Mouse (Mus musculus) CH12.LX (cell line): ENCODE data around the gene Cuedc1. TPM values are rescaled to one million over a fixed set of nuclear protein-coding genes. Genes with fewer than 3 reads are reported as not detected.

ENCODE experiments used
- DNase-seq: peaks from one replicate; pipeline ENCODE4 v3.0.0-alpha.2; 2013; ENCODE audit errors: extremely low read depth
- H3K27ac ChIP-seq: 2 replicates; pipeline ENCODE4 v1.5.1; 2012; ENCODE audit warnings: low read depth, mild to moderate bottlenecking, control low read depth, moderate library complexity; ENCODE audit not compliant: insufficient read depth
- H3K27me3 ChIP-seq: replicated peaks from 2 replicates; pipeline ENCODE3; 2012; ENCODE audit warnings: inconsistent platforms
- H3K36me3 ChIP-seq, 2 experiments: replicated peaks in 1 of 2; 2 replicates each; pipeline versions ENCODE3 to v1.6.1; 2012; ENCODE audit warnings: inconsistent platforms in 1 of 2, low read length in 1 of 2, mild to moderate bottlenecking in 1 of 2, mixed read lengths in 1 of 2, moderate library complexity in 1 of 2; ENCODE audit not compliant: control insufficient read depth in 1 of 2, insufficient read depth in 1 of 2
- H3K4me1 ChIP-seq, 2 experiments: 2 replicates each; pipeline ENCODE4 v1.6.1; 2012; ENCODE audit warnings: inconsistent platforms in 1 of 2, moderate library complexity in 1 of 2; ENCODE audit not compliant: insufficient read depth in 2 of 2, control insufficient read depth in 1 of 2
- H3K4me2 ChIP-seq: 2 replicates; pipeline ENCODE4 v1.6.1; 2012; ENCODE audit warnings: low read depth, mild to moderate bottlenecking, control low read depth; ENCODE audit not compliant: poor library complexity, insufficient read depth, severe bottlenecking
- H3K4me3 ChIP-seq, 3 experiments: fragments of 150-350 bp in 1 of 3; sonication (generic) in 1 of 3; replicated peaks in 1 of 3; 2 replicates each; pipeline versions ENCODE3 to v1.5.1; 2011 to 2012; ENCODE audit warnings: low read depth in 2 of 3, low read length in 2 of 3, mild to moderate bottlenecking in 2 of 3, moderate library complexity in 2 of 3, control low read depth in 1 of 3, improper control_type of control experiment in 1 of 3, inconsistent platforms in 1 of 3, mixed read lengths in 1 of 3; ENCODE audit not compliant: poor library complexity in 1 of 3
- H3K79me2 ChIP-seq: replicated peaks from 2 replicates; pipeline ENCODE4 v1.6.1; 2012; ENCODE audit warnings: mild to moderate bottlenecking, moderate library complexity; ENCODE audit not compliant: control insufficient read depth, poor library complexity, insufficient read depth, severe bottlenecking; ENCODE audit errors: extremely low read depth
- H3K9ac ChIP-seq: 2 replicates; pipeline ENCODE4 v1.6.1; 2012; ENCODE audit warnings: low read depth, mild to moderate bottlenecking, control low read depth, moderate library complexity; ENCODE audit not compliant: insufficient read depth
- H3K9me3 ChIP-seq: replicated peaks from 2 replicates; pipeline ENCODE3; 2012; ENCODE audit warnings: low read length, inconsistent platforms, mixed read lengths
- BHLHE40 ChIP-seq: IDR thresholded peaks from 2 replicates; pipeline ENCODE4 v1.6.1; 2011; ENCODE audit warnings: mild to moderate bottlenecking, low read depth, low read length, improper control_type of control experiment
- CHD2 ChIP-seq: IDR thresholded peaks from 2 replicates; pipeline ENCODE4 v1.6.1; 2011; ENCODE audit warnings: low read length, improper control_type of control experiment
- ELF1 ChIP-seq: IDR thresholded peaks from 2 replicates; pipeline ENCODE4 v1.6.1; 2014; ENCODE audit warnings: low read depth, mild to moderate bottlenecking, inconsistent platforms, low read length, improper control_type of control experiment
- EP300 ChIP-seq: IDR thresholded peaks from 2 replicates; pipeline ENCODE4 v1.6.1; 2011; ENCODE audit warnings: low read length, improper control_type of control experiment
- ETS1 ChIP-seq: conservative IDR thresholded peaks from 2 replicates; pipeline ENCODE4 v1.6.1; 2012; ENCODE audit warnings: low read depth, mild to moderate bottlenecking, inconsistent platforms, low read length, improper control_type of control experiment, moderate library complexity
- GABPA ChIP-seq: IDR thresholded peaks from 2 replicates; pipeline ENCODE4 v1.6.1; 2012; ENCODE audit warnings: low read depth, low read length, improper control_type of control experiment, inconsistent platforms; ENCODE audit not compliant: insufficient replicate concordance
- HCFC1 ChIP-seq: IDR thresholded peaks from 2 replicates; pipeline ENCODE4 v1.6.1; 2012; ENCODE audit warnings: low read depth, mild to moderate bottlenecking, inconsistent platforms, low read length, improper control_type of control experiment
- IRF4 ChIP-seq: IDR thresholded peaks from 2 replicates; pipeline ENCODE4 v1.6.1; 2014; ENCODE audit warnings: low read depth, mild to moderate bottlenecking, inconsistent platforms, low read length, improper control_type of control experiment
- JUN ChIP-seq: IDR thresholded peaks from 2 replicates; pipeline ENCODE4 v1.6.1; 2011; ENCODE audit warnings: low read depth, mild to moderate bottlenecking, low read length, improper control_type of control experiment, moderate library complexity; ENCODE audit not compliant: insufficient read depth
- JUND ChIP-seq: conservative IDR thresholded peaks from 2 replicates; pipeline ENCODE4 v1.6.1; 2011; ENCODE audit warnings: low read depth, low read length, improper control_type of control experiment
- MAX ChIP-seq: IDR thresholded peaks from 2 replicates; pipeline ENCODE4 v1.6.1; 2011; ENCODE audit warnings: low read length, improper control_type of control experiment
- MAZ ChIP-seq: IDR thresholded peaks from 2 replicates; pipeline ENCODE4 v1.6.1; 2012; ENCODE audit warnings: low read depth, mild to moderate bottlenecking, inconsistent platforms, low read length, improper control_type of control experiment, moderate library complexity
- MEF2A ChIP-seq: IDR thresholded peaks from 2 replicates; pipeline ENCODE4 v1.6.1; 2014; ENCODE audit warnings: low read depth, mild to moderate bottlenecking, inconsistent platforms, low read length, improper control_type of control experiment, borderline replicate concordance
- MXI1 ChIP-seq: IDR thresholded peaks from 2 replicates; pipeline ENCODE4 v1.6.1; 2011; ENCODE audit warnings: mild to moderate bottlenecking, low read depth, low read length, improper control_type of control experiment
- MYC ChIP-seq: IDR thresholded peaks from 2 replicates; pipeline ENCODE4 v1.6.1; 2011; ENCODE audit warnings: low read depth, mild to moderate bottlenecking, improper control_type of control experiment, low read length
- POLR2A ChIP-seq: IDR thresholded peaks from 2 replicates; pipeline ENCODE4 v1.6.1; 2011; ENCODE audit warnings: low read depth, mild to moderate bottlenecking, improper control_type of control experiment, low read length
- RAD21 ChIP-seq: IDR thresholded peaks from 2 replicates; pipeline ENCODE4 v1.6.1; 2011; ENCODE audit warnings: low read depth, mild to moderate bottlenecking, low read length, improper control_type of control experiment, moderate library complexity
- RCOR1 ChIP-seq: conservative IDR thresholded peaks from 2 replicates; pipeline ENCODE4 v1.6.1; 2012; ENCODE audit warnings: low read depth, mild to moderate bottlenecking, inconsistent platforms, low read length, improper control_type of control experiment
- SIN3A ChIP-seq: IDR thresholded peaks from 2 replicates; pipeline ENCODE4 v1.6.1; 2012; ENCODE audit warnings: low read length, improper control_type of control experiment, inconsistent platforms
- SMC3 ChIP-seq: IDR thresholded peaks from 2 replicates; pipeline ENCODE4 v1.6.1; 2011; ENCODE audit warnings: low read depth, low read length, improper control_type of control experiment
- TBP ChIP-seq: conservative IDR thresholded peaks from 2 replicates; pipeline ENCODE4 v1.6.1; 2011; ENCODE audit warnings: low read depth, low read length, improper control_type of control experiment
- TCF12 ChIP-seq: IDR thresholded peaks from 2 replicates; pipeline ENCODE4 v1.6.1; 2014; ENCODE audit warnings: low read depth, mild to moderate bottlenecking, inconsistent platforms, low read length, improper control_type of control experiment
- USF1 ChIP-seq: IDR thresholded peaks from 2 replicates; pipeline ENCODE4 v1.6.1; 2014; ENCODE audit warnings: low read depth, mild to moderate bottlenecking, inconsistent platforms, low read length, improper control_type of control experiment
- ZC3H11A ChIP-seq: IDR thresholded peaks from 2 replicates; pipeline ENCODE4 v1.6.1; 2012; ENCODE audit warnings: low read depth, mild to moderate bottlenecking, inconsistent platforms, low read length, improper control_type of control experiment
- ZKSCAN1 ChIP-seq: IDR thresholded peaks from 2 replicates; pipeline ENCODE4 v1.6.1; 2012; ENCODE audit warnings: low read depth, inconsistent platforms, low read length, improper control_type of control experiment, borderline replicate concordance
- ZMIZ1 ChIP-seq: IDR thresholded peaks from 2 replicates; pipeline ENCODE4 v1.6.1; 2012; ENCODE audit warnings: low read depth, mild to moderate bottlenecking, inconsistent platforms, low read length, improper control_type of control experiment
- ZNF384 ChIP-seq: IDR thresholded peaks from 2 replicates; pipeline ENCODE4 v1.6.1; 2012; ENCODE audit warnings: low read depth, low read length, improper control_type of control experiment, inconsistent platforms
- dilution Hi-C: fragments of 300-500 bp; cut with MboI; formaldehyde crosslinking; loops from 2 replicates; pipeline ENCODE4 v1.14.3; 2020; ENCODE audit warnings: low sequenced_read_pairs; ENCODE audit not compliant: extremely low pct_unique_long_range_greater_than_20kb, extremely low pct_ligation_motif_present
- in situ Hi-C: fragments of 300-500 bp; cut with MboI; formaldehyde crosslinking; loops from 3 replicates; pipeline ENCODE4 v1.14.3; 2019; ENCODE audit warnings: low sequenced_read_pairs, low pct_ligation_motif_present, low pct_unique_long_range_greater_than_20kb, mixed read lengths
- polyA plus RNA-seq: library from polyadenylated mRNA; unstranded; fragments of >175 nt; gene quantifications from 2 replicates; pipeline ENCODE4 v1.2.1, GENCODE M21; 2012; ENCODE audit warnings: low read depth; ENCODE audit not compliant: insufficient read length
- total RNA-seq, 2 experiments: library from RNA; depleted of rRNA; stranded (reverse); fragments of 300-350 nt in 1 of 2; fragments of >200 nt in 1 of 2; gene quantifications; 2 replicates each; pipeline ENCODE4 v1.2.3; 2012 to 2014

Cuedc1 gene
- total and polyA plus RNA-seq, 3 experiments = 0.20 to 0.51 (median 0.47) TPM

- in situ Hi-C loops = no loop called here
- DNase-seq = peak; percentile 69
- peaks cover 19 to 54% of the 10 kb centered on the region in 2 experiments for H3K4me1 ChIP-seq
- TF ChIP-seq ZKSCAN1 (no peak), CHD2 (peak; percentile 66), TCF12 (peak; percentile 59; the same call in 1 of the 2 replicates), BHLHE40 (peak; percentile 57; the same call in 1 of the 2 replicates), ETS1 (peak; percentile 41; the same call in 1 of the 2 replicates), MEF2A (no peak), SMC3 (0 out of 2 replicates have a peak, but pooled peaks have one; percentile 1), EP300 (peak; percentile 60), IRF4 (peak; percentile 79)
- H3K4me2 ChIP-seq = no peak overlapping the region
- H3K9me3 ChIP-seq = no peaks in the 10 kb centered on the region
- no peak overlapping the region for H3K9ac ChIP-seq
- H3K27ac ChIP-seq = no peak overlapping the region
- dilution Hi-C loops = no loop called here
- H3K36me3 ChIP-seq = no peaks in the 10 kb centered on the region
- H3K4me3 ChIP-seq = no peak overlapping the region
- no peaks in the 10 kb centered on the region for H3K79me2 ChIP-seq
- H3K27me3 ChIP-seq = peaks cover 10% of the 10 kb centered on the region
Measured at GRCm38 (mm10) chr11:88148638-88149279, 50.9 kb downstream of the Cuedc1 start.

- DNase-seq = no peak
- Histone ChIP-seq H3K9me3 (no peaks in the 10 kb centered on the region), H3K79me2 (no peaks in the 10 kb centered on the region), H3K36me3 (no peaks in the 10 kb centered on the region), H3K4me2 (no peak overlapping the region), H3K27me3 (peaks cover 22% of the 10 kb centered on the region), H3K4me3 (no peak overlapping the region), H3K9ac (no peak overlapping the region), H3K4me1 (peaks cover 6 to 30% of the 10 kb centered on the region in 2 experiments), H3K27ac (no peak overlapping the region)
- in situ Hi-C loops = no loop called here
- TF ChIP-seq MAX (no peak), GABPA (no peak), POLR2A (no peak), JUN (no peak), ELF1 (no peak), MAZ (no peak), USF1 (no peak), SIN3A (no peak), ZC3H11A (no peak), SMC3 (no peak), ZNF384 (no peak), JUND (no peak), MYC (no peak), RCOR1 (no peak), HCFC1 (no peak), MEF2A (no peak), TBP (no peak), ZMIZ1 (no peak), MXI1 (no peak), RAD21 (no peak)
- dilution Hi-C loops = no loop called here
Measured at GRCm38 (mm10) chr11:88151379-88152155, 53.7 kb downstream of the Cuedc1 start.
